Mouse (Mus musculus): ENCODE results near the gene Tbx4. TPM values are rescaled to one million over a fixed set of nuclear protein-coding genes. Genes with fewer than 3 reads are reported as not detected.

The Tbx4 gene
- 79.5 and 80.4 TPM in 2 replicates for polyA plus RNA-seq (2012; rRNA removed)

DNA sequence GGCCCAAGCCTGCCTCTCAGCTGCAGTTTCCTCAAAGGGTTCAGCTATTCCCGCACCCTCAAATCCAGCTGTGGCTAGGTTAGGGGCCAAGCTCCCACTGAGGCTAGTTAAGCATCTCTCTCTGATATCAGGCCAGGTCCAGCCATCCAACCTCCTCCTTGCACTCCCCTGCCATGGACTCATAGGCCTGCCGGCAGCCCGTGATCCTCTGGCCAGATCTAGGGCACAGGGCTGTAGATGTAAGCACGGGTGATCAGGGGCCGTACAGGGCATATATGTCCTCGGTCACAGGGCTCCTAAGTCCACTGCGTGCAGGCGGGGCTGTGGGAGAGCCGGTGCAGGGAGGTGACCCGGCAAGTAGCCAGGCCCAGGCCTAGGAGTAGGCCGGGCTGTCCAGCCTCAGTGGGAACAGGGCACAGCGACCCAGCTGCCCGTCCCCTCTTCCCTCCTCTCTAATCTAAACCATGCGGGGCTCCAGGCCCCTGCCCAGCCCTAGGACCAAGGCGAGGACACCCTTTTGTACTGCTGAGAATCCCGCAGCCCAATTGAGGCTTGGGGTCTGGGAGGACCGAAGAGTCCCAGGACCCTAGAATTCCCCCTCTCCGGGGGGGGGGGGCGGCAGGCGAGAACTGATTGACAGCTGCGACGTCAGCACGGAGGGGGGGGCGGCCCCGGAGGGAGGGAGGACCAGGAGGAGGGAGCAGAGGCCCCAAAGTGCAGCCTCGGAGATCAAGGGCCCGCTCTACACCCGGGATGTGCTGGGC is at the start of gene Tbx4:
Gene Tbx4 (plus strand): TSS at position 758 of the 764 bp plus-strand sequence.
- no peaks in the 10 kb centered on the region for H3K4me1 ChIP-seq (ENCODE audit: control insufficient read depth, insufficient read depth, low read length)
- DNase-seq = peak; percentile 27
- TF ChIP-seq CTCF (IDR thresholded peaks at IDR 0.05; ENCODE audit: insufficient read depth, low read length) (no peak), POLR2A (IDR thresholded peaks at IDR 0.05; ENCODE audit: borderline replicate concordance, extremely low read depth, low read depth, low read length) (peak; percentile 60; the same call in 1 of the 2 replicates)
- peak within 1 kb of the TSS; percentile 69 for H3K4me3 ChIP-seq (replicated peaks; ENCODE audit: extremely low read depth, low read depth, low read length)
- WGBS = 32% methylated on average over 27 of the region's 28 CpGs

GRCm38 (mm10) chr11:85836523-85837290 is 49.5 kb upstream of the Tbx4 start:
- TF ChIP-seq CTCF (IDR thresholded peaks at IDR 0.05; ENCODE audit: insufficient read depth, low read length) (no peak), POLR2A (IDR thresholded peaks at IDR 0.05; ENCODE audit: borderline replicate concordance, extremely low read depth, low read depth, low read length) (no peak)
- peak overlapping the region; percentile 77 for H3K4me3 ChIP-seq (replicated peaks; ENCODE audit: extremely low read depth, low read depth, low read length)

GRCm38 (mm10) chr11:85837291-85837647 is 49.0 kb upstream of the Tbx4 start:
- TF ChIP-seq CTCF (IDR thresholded peaks at IDR 0.05; ENCODE audit: insufficient read depth, low read length) = no peak
- Histone ChIP-seq H3K4me1 (ENCODE audit: control insufficient read depth, insufficient read depth, low read length) (no peaks in the 10 kb centered on the region; the same call in 1 of the 2 replicates), H3K4me3 (replicated peaks; ENCODE audit: extremely low read depth, low read depth, low read length) (peak overlapping the region; percentile 77)
- peak; percentile 31 for DNase-seq
- 27% methylated on average over 18 of the region's 18 CpGs for WGBS

More at GRCm38 (mm10) chr11:85836523-85837290, 49.5 kb upstream of the Tbx4 start:
- no peaks in the 10 kb centered on the region; the same call in 1 of the 2 replicates for H3K4me1 ChIP-seq (ENCODE audit: control insufficient read depth, insufficient read depth, low read length)
- peak; percentile 34 for DNase-seq
- WGBS = 33% methylated on average over 32 of the region's 32 CpGs

DNA sequence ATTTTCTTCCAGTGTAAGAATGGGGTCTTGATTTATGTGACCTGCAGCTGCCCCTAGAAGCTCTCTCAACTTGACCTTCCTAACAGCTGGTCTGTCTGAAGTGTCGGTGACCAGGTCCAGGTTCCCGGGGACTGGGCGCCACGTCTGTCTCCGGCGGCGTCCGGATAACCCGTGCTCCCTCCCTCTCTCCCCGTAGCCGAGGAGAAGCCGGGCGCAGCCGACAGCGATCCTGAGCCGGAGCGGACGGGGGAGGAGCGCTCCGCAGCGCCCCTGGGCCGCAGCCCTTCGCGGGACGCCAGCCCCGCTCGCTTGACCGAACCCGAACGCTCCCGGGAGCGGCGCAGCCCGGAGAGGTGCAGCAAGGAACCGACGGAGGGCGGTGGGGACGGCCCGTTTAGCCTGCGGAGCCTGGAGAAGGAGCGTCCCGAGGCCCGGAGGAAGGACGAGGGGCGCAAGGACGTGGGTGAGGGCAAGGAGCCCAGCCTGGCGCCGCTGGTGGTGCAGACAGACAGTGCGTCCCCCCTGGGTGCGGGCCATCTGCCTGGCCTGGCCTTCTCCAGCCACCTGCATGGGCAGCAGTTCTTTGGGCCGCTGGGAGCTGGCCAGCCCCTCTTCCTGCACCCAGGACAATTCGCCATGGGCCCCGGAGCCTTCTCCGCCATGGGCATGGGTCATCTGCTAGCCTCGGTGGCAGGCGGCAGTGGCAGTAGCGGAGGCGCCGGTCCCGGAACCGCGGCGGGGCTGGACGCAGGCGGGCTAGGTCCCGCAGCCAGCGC is 48.4 kb upstream of the Tbx4 start:
- TF ChIP-seq POLR2A (IDR thresholded peaks at IDR 0.05; ENCODE audit: borderline replicate concordance, extremely low read depth, low read depth, low read length) = no peak
- H3K4me3 ChIP-seq (replicated peaks; ENCODE audit: extremely low read depth, low read depth, low read length) = peak overlapping the region; percentile 77
- DNase-seq = no peak
- 23% methylated on average over 67 of the region's 67 CpGs for WGBS
- H3K4me1 ChIP-seq (ENCODE audit: control insufficient read depth, insufficient read depth, low read length) = peaks cover 2% of the 10 kb centered on the region; the same call in 1 of the 2 replicates

DNA sequence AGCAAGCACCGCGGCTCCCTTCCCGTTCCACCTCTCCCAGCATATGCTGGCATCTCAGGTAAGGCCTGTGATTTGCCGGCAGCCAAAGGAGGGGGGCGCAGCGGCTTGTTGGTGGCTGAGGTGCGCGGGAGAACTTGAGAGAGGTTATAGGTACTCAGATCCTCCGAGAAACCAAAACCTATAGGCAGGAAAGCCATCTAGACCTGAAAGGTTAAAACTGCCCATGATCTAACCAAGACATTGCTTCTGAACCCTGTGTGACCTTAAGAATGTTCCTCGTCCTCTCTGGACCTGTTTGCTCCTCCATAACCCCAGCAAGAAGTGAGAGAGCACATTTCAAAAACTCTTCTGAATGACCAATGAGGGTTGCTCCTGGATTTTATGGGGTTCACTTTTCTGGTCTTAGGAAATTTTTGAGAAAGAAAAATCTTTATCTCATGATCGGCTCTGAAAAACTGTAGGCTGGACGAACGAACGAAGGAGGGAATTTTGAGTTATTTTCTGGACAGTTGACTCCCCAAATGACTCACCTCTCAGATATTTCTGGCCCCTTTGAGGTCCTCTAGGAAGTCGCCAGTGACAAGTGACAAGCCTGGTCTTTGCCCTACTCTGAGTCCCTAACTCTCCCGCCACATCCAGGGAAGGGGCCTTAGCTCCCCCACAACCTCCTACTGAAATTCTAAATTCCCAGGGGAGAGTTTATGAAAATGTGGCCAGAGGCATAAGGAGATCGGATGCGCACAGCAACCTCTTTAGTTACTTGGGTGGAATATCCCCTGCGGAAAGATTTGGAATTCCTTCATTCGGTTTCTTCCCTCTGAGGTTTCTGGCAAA is 47.6 kb upstream of the Tbx4 start:
- Histone ChIP-seq H3K4me1 (ENCODE audit: control insufficient read depth, insufficient read depth, low read length) (peaks cover 4% of the 10 kb centered on the region; the same call in 1 of the 2 replicates), H3K4me3 (replicated peaks; ENCODE audit: extremely low read depth, low read depth, low read length) (peak overlapping the region; percentile 77)
- DNase-seq = no peak
- TF ChIP-seq POLR2A (IDR thresholded peaks at IDR 0.05; ENCODE audit: borderline replicate concordance, extremely low read depth, low read depth, low read length) (no peak), CTCF (IDR thresholded peaks at IDR 0.05; ENCODE audit: insufficient read depth, low read length) (no peak)
- 40% methylated on average over 20 of the region's 20 CpGs for WGBS

- no peak for DNase-seq
- Histone ChIP-seq H3K4me3 (replicated peaks; ENCODE audit: extremely low read depth, low read depth, low read length) (peak overlapping the region; percentile 77), H3K4me1 (ENCODE audit: control insufficient read depth, insufficient read depth, low read length) (peaks cover 4% of the 10 kb centered on the region; the same call in 1 of the 2 replicates)
- WGBS = 54% methylated on average over 7 of the region's 7 CpGs
- TF ChIP-seq POLR2A (IDR thresholded peaks at IDR 0.05; ENCODE audit: borderline replicate concordance, extremely low read depth, low read depth, low read length) (no peak), CTCF (IDR thresholded peaks at IDR 0.05; ENCODE audit: insufficient read depth, low read length) (no peak)
Measured at GRCm38 (mm10) chr11:85839258-85840030, 46.8 kb upstream of the Tbx4 start.

DNA sequence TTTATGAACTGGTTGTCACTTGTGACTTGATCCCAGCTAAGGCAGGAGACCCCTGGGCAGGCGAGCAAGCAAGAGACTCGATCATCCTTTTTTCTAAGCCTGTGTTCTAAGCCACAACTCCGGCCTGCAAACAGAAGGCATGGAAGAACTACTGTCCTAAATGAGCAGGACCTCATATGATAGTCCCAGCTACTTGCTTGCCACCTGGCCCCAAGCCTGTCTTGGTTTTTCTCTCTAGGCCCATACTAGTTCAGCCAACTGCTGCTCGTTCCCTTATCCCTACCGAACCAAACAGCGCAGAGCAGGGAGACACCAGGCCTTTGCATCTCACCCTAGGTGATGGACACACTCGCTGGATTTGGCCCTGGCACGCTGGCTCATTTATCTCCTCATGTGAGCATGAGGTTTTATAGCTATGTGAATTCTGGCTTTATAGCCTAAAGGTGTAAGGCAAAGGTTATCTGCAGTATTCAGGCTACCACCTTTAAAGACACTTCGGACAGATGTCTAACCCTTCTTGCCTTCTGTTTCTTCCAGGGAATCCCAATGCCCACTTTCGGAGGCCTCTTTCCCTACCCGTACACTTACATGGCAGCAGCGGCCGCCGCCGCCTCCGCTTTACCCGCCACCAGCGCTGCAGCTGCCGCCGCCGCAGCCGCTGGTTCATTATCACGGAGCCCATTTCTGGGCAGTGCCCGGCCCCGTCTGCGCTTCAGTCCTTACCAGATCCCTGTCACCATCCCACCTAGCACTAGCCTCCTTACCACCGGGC is 46.0 kb upstream of the Tbx4 start:
- WGBS = 42% methylated on average over 27 of the region's 27 CpGs
- Histone ChIP-seq H3K4me1 (ENCODE audit: control insufficient read depth, insufficient read depth, low read length) (peaks cover 4% of the 10 kb centered on the region; the same call in 1 of the 2 replicates), H3K4me3 (replicated peaks; ENCODE audit: extremely low read depth, low read depth, low read length) (peak overlapping the region; percentile 36)
- no peak for DNase-seq
- TF ChIP-seq CTCF (IDR thresholded peaks at IDR 0.05; ENCODE audit: insufficient read depth, low read length) (no peak), POLR2A (IDR thresholded peaks at IDR 0.05; ENCODE audit: borderline replicate concordance, extremely low read depth, low read depth, low read length) (no peak)
